Mouse (Mus musculus) embryonic facial prominence, embryonic 15.5 days (tissue): ENCODE measurements at regions not wholly inside any gene's neighbourhood (a gene's known extent, or its start where the extent isn't known, plus 50 kb on each side); places are given as distances from the start of the nearest gene placed in this dataset.

Experiments
- ATAC-seq: fragments of 200-750 bp; cut with Nextera tagmentation; 2 replicates; pipeline ENCODE4 v1.8.0; 2017; ENCODE audit warnings: low read depth, moderate TSS enrichment; ENCODE audit not compliant: insufficient number of reproducible peaks, low FRiP score, low TSS enrichment
- H3K27ac ChIP-seq: fragments of 300-500 bp; sonication (generic); replicated peaks from 2 replicates; pipeline ENCODE4 v1.5.1; 2015; ENCODE audit warnings: mild to moderate bottlenecking, inconsistent platforms
- H3K27me3 ChIP-seq: fragments of 300-500 bp; sonication (generic); 2 replicates; pipeline ENCODE4 v1.6.1; 2015; ENCODE audit warnings: inconsistent platforms
- H3K36me3 ChIP-seq: fragments of 300-500 bp; sonication (generic); 2 replicates; pipeline ENCODE4 v1.6.1; 2015; ENCODE audit warnings: mild to moderate bottlenecking, inconsistent platforms
- H3K4me1 ChIP-seq: fragments of 300-500 bp; sonication (generic); 2 replicates; pipeline ENCODE4 v1.6.1; 2015; ENCODE audit warnings: inconsistent platforms
- H3K4me2 ChIP-seq: fragments of 300-500 bp; sonication (generic); replicated peaks from 2 replicates; pipeline ENCODE4 v1.6.1; 2015; ENCODE audit warnings: mild to moderate bottlenecking, inconsistent platforms
- H3K4me3 ChIP-seq: fragments of 300-500 bp; sonication (generic); replicated peaks from 2 replicates; pipeline ENCODE4 v1.5.1; 2015; ENCODE audit warnings: mild to moderate bottlenecking, inconsistent platforms
- H3K9ac ChIP-seq: fragments of 300-500 bp; sonication (generic); 2 replicates; pipeline ENCODE4 v1.6.1; 2015; ENCODE audit warnings: inconsistent platforms
- H3K9me3 ChIP-seq: fragments of 300-500 bp; sonication (generic); replicated peaks from 2 replicates; pipeline ENCODE4 v1.6.1; 2016; ENCODE audit warnings: inconsistent platforms
- WGBS: fragments of 180-500 bp; shearing (Covaris S2); methylation state at CpG from one replicate; pipeline ENCODE4 v1.1.7; 2015; 5-methylcytosine and 5-hydroxymethylcytosine counted together

GRCm38 (mm10) chr15:27412304-27412703 lies 54.2 kb upstream of the Ank start:
- Histone ChIP-seq H3K9ac (no peak overlapping the region), H3K9me3 (no peaks in the 10 kb centered on the region), H3K27ac (no peak overlapping the region), H3K36me3 (no peaks in the 10 kb centered on the region), H3K4me2 (no peak overlapping the region), H3K4me1 (0 out of 2 replicates have a peak, but pooled peaks cover 2% of the 10 kb centered on the region), H3K27me3 (no peaks in the 10 kb centered on the region), H3K4me3 (no peak overlapping the region)
- 96% methylated on average over 2 of the region's 2 CpGs for WGBS
- ATAC-seq, result no peak

GRCm38 (mm10) chr15:27412761-27413160 lies 53.7 kb upstream of the Ank start:
- H3K4me2 ChIP-seq, result no peak overlapping the region
- WGBS, result 48% methylated on average over 1 of the region's 1 CpGs
- ATAC-seq, result no peak

GRCm38 (mm10) chr15:27413486-27413885 lies 53.0 kb upstream of the Ank start:
- 0 out of 2 replicates have a peak, but pooled peaks cover 2% of the 10 kb centered on the region for H3K4me1 ChIP-seq
- no peaks in the 10 kb centered on the region for H3K9me3 ChIP-seq
- 78% methylated on average over 7 of the region's 7 CpGs for WGBS
- H3K9ac ChIP-seq, result no peak overlapping the region
- no peaks in the 10 kb centered on the region for H3K27me3 ChIP-seq
- no peak overlapping the region for H3K4me2 ChIP-seq
- H3K4me3 ChIP-seq, result no peak overlapping the region
- ATAC-seq, result no peak
- no peak overlapping the region for H3K27ac ChIP-seq
- H3K36me3 ChIP-seq, result no peaks in the 10 kb centered on the region

More at GRCm38 (mm10) chr15:27412761-27413160, 53.7 kb upstream of the Ank start:
- no peaks in the 10 kb centered on the region for H3K9me3 ChIP-seq
- H3K27ac ChIP-seq, result no peak overlapping the region
- no peaks in the 10 kb centered on the region for H3K27me3 ChIP-seq
- H3K36me3 ChIP-seq, result no peaks in the 10 kb centered on the region
- no peak overlapping the region for H3K9ac ChIP-seq
- 0 out of 2 replicates have a peak, but pooled peaks cover 2% of the 10 kb centered on the region for H3K4me1 ChIP-seq
- no peak overlapping the region for H3K4me3 ChIP-seq

- Histone ChIP-seq H3K4me3 (no peak overlapping the region), H3K36me3 (no peaks in the 10 kb centered on the region), H3K4me1 (0 out of 2 replicates have a peak, but pooled peaks cover 2% of the 10 kb centered on the region), H3K9ac (no peak overlapping the region), H3K27ac (no peak overlapping the region), H3K4me2 (no peak overlapping the region), H3K9me3 (no peaks in the 10 kb centered on the region), H3K27me3 (no peaks in the 10 kb centered on the region)
- ATAC-seq, result no peak
- WGBS, result 71% methylated on average over 7 of the region's 7 CpGs
These were observed 51.7 kb upstream of the Ank start for GRCm38 (mm10) chr15:27414819-27415218.
